Mouse (Mus musculus): ENCODE data around the gene Tmcc1.
"Not testable (repeated sequence)": the region's sequence is repeated elsewhere in the genome, so short reads cannot be mapped to it uniquely, and the experiment has no call there.

Gene Tmcc1

GRCm38 (mm10) chr6:116140782-116141181 is 52.5 kb downstream of the Tmcc1 start:
- no peak for DNase-seq

GRCm38 (mm10) chr6:116139143-116139856 is 54.0 kb downstream of the Tmcc1 start:
- DNase-seq = no peak

- peak; percentile 24 for DNase-seq
Observed at GRCm38 (mm10) chr6:116135971-116136632, 57.2 kb downstream of the Tmcc1 start.

GRCm38 (mm10) chr6:116133756-116134155 is 59.5 kb downstream of the Tmcc1 start:
- DNase-seq = no peak

- no peak for DNase-seq
Observed at GRCm38 (mm10) chr6:116131771-116132170, 61.5 kb downstream of the Tmcc1 start.

- peak; percentile 52 for DNase-seq
Observed at GRCm38 (mm10) chr6:116128710-116129109, 64.6 kb downstream of the Tmcc1 start.

GRCm38 (mm10) chr6:116127918-116128443 is 65.3 kb downstream of the Tmcc1 start:
- DNase-seq = no peak

- DNase-seq = no peak
Observed at GRCm38 (mm10) chr6:116126577-116126976, 66.7 kb downstream of the Tmcc1 start.

GRCm38 (mm10) chr6:116122881-116123280 is 70.4 kb downstream of the Tmcc1 start:
- no peak for DNase-seq

GRCm38 (mm10) chr6:116119669-116120068 is 73.6 kb downstream of the Tmcc1 start:
- DNase-seq = peak; percentile 27

GRCm38 (mm10) chr6:116116634-116117033 is 76.7 kb downstream of the Tmcc1 start:
- not testable (repeated sequence) for DNase-seq

GRCm38 (mm10) chr6:116110588-116110987 is 82.7 kb downstream of the Tmcc1 start:
- no peak for DNase-seq

GRCm38 (mm10) chr6:116107471-116108358 is 85.6 kb downstream of the Tmcc1 start:
- no peak for DNase-seq

- DNase-seq = no peak
Observed at GRCm38 (mm10) chr6:116106967-116107470, 86.3 kb downstream of the Tmcc1 start.

GRCm38 (mm10) chr6:116097579-116097978 is 95.7 kb downstream of the Tmcc1 start:
- DNase-seq = no peak

GRCm38 (mm10) chr6:116089402-116089801 is 103.9 kb downstream of the Tmcc1 start:
- DNase-seq = no peak

- no peak for DNase-seq
Observed at GRCm38 (mm10) chr6:116086036-116086435, 107.2 kb downstream of the Tmcc1 start.

GRCm38 (mm10) chr6:116082239-116082638 is 111.0 kb downstream of the Tmcc1 start:
- DNase-seq = no peak

GRCm38 (mm10) chr6:116081375-116081774 is 111.9 kb downstream of the Tmcc1 start:
- DNase-seq = no peak

GRCm38 (mm10) chr6:116080756-116081155 is 112.5 kb downstream of the Tmcc1 start:
- no peak for DNase-seq

GRCm38 (mm10) chr6:116077608-116078007 is 115.7 kb downstream of the Tmcc1 start:
- DNase-seq = no peak

- DNase-seq = no peak
Observed at GRCm38 (mm10) chr6:116074892-116075291, 118.4 kb downstream of the Tmcc1 start.

GRCm38 (mm10) chr6:116073610-116074009 is 119.7 kb downstream of the Tmcc1 start:
- DNase-seq = no peak

All from cerebellum, adult 8-10 months (tissue).